19 mouse cellular contexts compared by ENCODE assay signal in genomic region chr12:21368376-21369086, GRCm38 (mm10). TPM values are rescaled to one million over a fixed set of nuclear protein-coding genes. Genes with fewer than 3 reads are reported as not detected.
DNase-seq lines count a peak whose midpoint lies in the region; ATAC-seq and TF ChIP-seq lines count a peak whose summit lies in the region.
"Had no signal": no experiment of that assay in that cellular context is flagged by ENCODE, and none has a peak within 500 bp of the region (broad histone marks: within the 10 kb centered on the region; RNA-seq: fewer than 3 reads in every experiment).

No protein-coding gene starts in this region.

- H3K4me1 ChIP-seq in midbrain, embryonic 11.5 days (ENCODE audit: control insufficient read depth, insufficient read depth, low read length): peaks cover 5% of the 10 kb centered on the region; the same call in 1 of the 2 replicates
- H3K4me1 ChIP-seq in midbrain, postnatal 0 days (ENCODE audit: insufficient read depth, low read length): no peaks in the 10 kb centered on the region
- H3K4me1 ChIP-seq: heart, embryonic 10.5 days had no signal

- no peak overlapping the region for H3K4me3 ChIP-seq in midbrain, embryonic 11.5 days (ENCODE audit: low read depth, low read length)
- no peak overlapping the region for H3K4me3 ChIP-seq in midbrain, postnatal 0 days (ENCODE audit: low read depth, low read length)
- no peak overlapping the region for H3K4me3 ChIP-seq in macrophage (ENCODE audit: inconsistent target)
- H3K4me3 ChIP-seq: heart, embryonic 10.5 days; lung, embryonic 15.5 days had no signal

- no peaks in the 10 kb centered on the region for H3K27me3 ChIP-seq in midbrain, embryonic 11.5 days (ENCODE audit: control insufficient read depth, insufficient read depth, low read length)
- no peaks in the 10 kb centered on the region for H3K27me3 ChIP-seq in midbrain, postnatal 0 days (ENCODE audit: insufficient read depth, low read length)
- H3K27me3 ChIP-seq: lung, embryonic 15.5 days; Patski had no signal

- no peak overlapping the region for H3K27ac ChIP-seq in midbrain, embryonic 11.5 days (ENCODE audit: low read depth, low read length)
- no peak overlapping the region for H3K27ac ChIP-seq in midbrain, postnatal 0 days (ENCODE audit: low read depth, low read length)
- peak overlapping the region; percentile 86 for H3K27ac ChIP-seq in macrophage
- H3K27ac ChIP-seq: heart, embryonic 10.5 days; hindbrain, postnatal 0 days; lung, embryonic 15.5 days had no signal

- H3K9ac ChIP-seq in midbrain, embryonic 11.5 days (ENCODE audit: low read length): no peak overlapping the region
- no peak overlapping the region for H3K9ac ChIP-seq in midbrain, postnatal 0 days (replicated peaks; ENCODE audit: low read length, poor library complexity, severe bottlenecking)
- H3K9ac ChIP-seq: forebrain, postnatal 0 days; lung, embryonic 15.5 days had no signal

- intact Hi-C loops in heart, postnatal 25 days (cut with DNase I): no loop called here

- H3K79me2 ChIP-seq in macrophage (ENCODE audit: inconsistent target): peaks cover 87% of the 10 kb centered on the region

- no peak for TF ChIP-seq CTCF in midbrain, postnatal 0 days (IDR thresholded peaks at IDR 0.05)

- no peak for ATAC-seq in midbrain, embryonic 11.5 days (ENCODE audit: low FRiP score)
- ATAC-seq in midbrain, postnatal 0 days (ENCODE audit: low FRiP score): no peak
- ATAC-seq: activated CD4-positive, CD25-positive, alpha-beta regulatory T cell, adult 4 months; forebrain, postnatal 0 days; hindbrain, postnatal 0 days; Patski had no signal

- DNase-seq in heart, adult 11 months: peak; percentile 91
- no peak for DNase-seq in heart, postnatal 25 days (ENCODE audit: low spot score)
- peak; percentile 51 for DNase-seq in midbrain, embryonic 11.5 days (ENCODE audit: low spot score, missing footprints)
- DNase-seq in midbrain, postnatal 0 days (ENCODE audit: low spot score): no peak
- DNase-seq in adrenal gland, postnatal 25 days: peak; percentile 25
- DNase-seq in spleen, postnatal 14 days (ENCODE audit: low spot score in 2 of 2): no peak
- DNase-seq: cerebellum, adult 8-10 months; forebrain, postnatal 0 days; kidney, adult 18-20 months; layer of hippocampus, postnatal 36 days; liver; midbrain, embryonic 14.5 days; thymus, adult 18-20 months had no signal

- 94% methylated on average over 9 of the region's 9 CpGs for WGBS in midbrain, embryonic 11.5 days
- 90% methylated on average over 9 of the region's 9 CpGs for WGBS in midbrain, postnatal 0 days
- 79% methylated on average over 9 of the region's 9 CpGs for WGBS in macrophage (ENCODE audit: missing documents)

- H3K9me3 ChIP-seq in midbrain, embryonic 11.5 days (ENCODE audit: control insufficient read depth, low read length): no peaks in the 10 kb centered on the region
- no peaks in the 10 kb centered on the region for H3K9me3 ChIP-seq in midbrain, postnatal 0 days (ENCODE audit: low read length)
- H3K9me3 ChIP-seq: heart, embryonic 10.5 days; lung, embryonic 15.5 days had no signal

- H3K36me3 ChIP-seq in midbrain, embryonic 11.5 days (ENCODE audit: control insufficient read depth, insufficient read depth, low read length): no peaks in the 10 kb centered on the region
- H3K36me3 ChIP-seq in midbrain, postnatal 0 days (ENCODE audit: insufficient read depth, low read length): no peaks in the 10 kb centered on the region
- no peaks in the 10 kb centered on the region for H3K36me3 ChIP-seq in macrophage (ENCODE audit: inconsistent target)
- H3K36me3 ChIP-seq: heart, embryonic 10.5 days; lung, embryonic 15.5 days had no signal

- H3K4me2 ChIP-seq in midbrain, embryonic 11.5 days: no peak overlapping the region
- H3K4me2 ChIP-seq in midbrain, postnatal 0 days (ENCODE audit: low read depth, low read length, poor library complexity, severe bottlenecking): no peak overlapping the region
- H3K4me2 ChIP-seq: lung, embryonic 15.5 days had no signal

RNA-seq across cellular contexts. Expression of gene Adam17, which starts 4.9 kb away (rescaled TPM):
- 10 to 100 TPM; 48.9 to 58.5 TPM for total RNA-seq in heart, postnatal 25 days (2021)
- polyA plus RNA-seq in midbrain, embryonic 11.5 days (2014; fragmentation: Nextera tagmentation; extraction: Ambion mirVana): 38.8 and 39.9 TPM in 2 replicates
- total RNA-seq in midbrain, postnatal 0 days (2014; rRNA removed): 17.0 and 23.7 TPM in 2 replicates
- polyA plus RNA-seq in midbrain, postnatal 0 days (2015; fragmentation: Nextera tagmentation; extraction: Ambion mirVana): 10.3 and 11.4 TPM in 2 replicates
- total RNA-seq in adrenal gland, postnatal 25 days (2021): 45.7 and 60.9 TPM in 2 replicates
- total RNA-seq in macrophage (2018; cell fraction: chromatin; rRNA removed): 100 to 1,000 TPM; 103 to 555 (median 216) TPM
- 100 to 1,000 TPM in 22 of 26 experiments, 10 to 100 TPM in 4; 86.1 to 147 (median 109) TPM for total RNA-seq in macrophage (2018; cell fraction: cytosol; rRNA removed)
- total RNA-seq in macrophage (2018; cell fraction: nucleus; rRNA removed): 100 to 1,000 TPM; 144 to 491 (median 256) TPM
- 84.3 to 118 TPM (median 89.4 TPM) in 3 replicates for polyA plus RNA-seq in macrophage (2018)

RNA-seq across cellular contexts. Expression of gene Ywhaq, which starts 48.9 kb away (rescaled TPM):
- total RNA-seq in heart, postnatal 25 days (2021): 10 to 100 TPM; 65.3 to 81.2 TPM
- 1,296 and 1,418 TPM in 2 replicates for polyA plus RNA-seq in midbrain, embryonic 11.5 days (2014; fragmentation: Nextera tagmentation; extraction: Ambion mirVana)
- 675 and 762 TPM in 2 replicates for total RNA-seq in midbrain, postnatal 0 days (2014; rRNA removed)
- polyA plus RNA-seq in midbrain, postnatal 0 days (2015; fragmentation: Nextera tagmentation; extraction: Ambion mirVana): 1,218 and 1,259 TPM in 2 replicates
- 261 and 294 TPM in 2 replicates for total RNA-seq in adrenal gland, postnatal 25 days (2021)
- total RNA-seq in macrophage (2018; cell fraction: chromatin; rRNA removed): 10 to 100 TPM; 19.9 to 55.3 (median 40.5) TPM
- 100 to 1,000 TPM; 102 to 146 (median 118) TPM for total RNA-seq in macrophage (2018; cell fraction: cytosol; rRNA removed)
- 10 to 100 TPM; 29.8 to 57.2 (median 41.9) TPM for total RNA-seq in macrophage (2018; cell fraction: nucleus; rRNA removed)
- 139 to 167 TPM (median 141 TPM) in 3 replicates for polyA plus RNA-seq in macrophage (2018)

RNA-seq across cellular contexts. Expression of gene Iah1, which starts 52.3 kb away (rescaled TPM):
- total RNA-seq in heart, postnatal 25 days (2021): 10 to 100 TPM; 12.6 to 15.7 TPM
- polyA plus RNA-seq in midbrain, embryonic 11.5 days (2014; fragmentation: Nextera tagmentation; extraction: Ambion mirVana): 49.5 and 50.8 TPM in 2 replicates
- total RNA-seq in midbrain, postnatal 0 days (2014; rRNA removed): 16.0 and 22.2 TPM in 2 replicates
- 19.8 and 24.1 TPM in 2 replicates for polyA plus RNA-seq in midbrain, postnatal 0 days (2015; fragmentation: Nextera tagmentation; extraction: Ambion mirVana)
- total RNA-seq in adrenal gland, postnatal 25 days (2021): 70.2 and 87.3 TPM in 2 replicates
- 10 to 100 TPM in 23 of 26 experiments, 1 to 10 TPM in 3; 6.0 to 24.6 (median 15.6) TPM for total RNA-seq in macrophage (2018; cell fraction: chromatin; rRNA removed)
- total RNA-seq in macrophage (2018; cell fraction: cytosol; rRNA removed): 10 to 100 TPM; 32.6 to 44.2 (median 39.0) TPM
- total RNA-seq in macrophage (2018; cell fraction: nucleus; rRNA removed): 10 to 100 TPM in 25 of 26 experiments, 1 to 10 TPM in 1; 9.8 to 39.1 (median 19.7) TPM
- 30.1 to 45.1 TPM (median 38.8 TPM) in 3 replicates for polyA plus RNA-seq in macrophage (2018)

Comparison
In these comparisons a context has a peak if more than half of its experiments do, and no peak if none do; other contexts are left out.
1. DNase-seq: peak in heart, adult 11 months (single experiment), midbrain, embryonic 11.5 days (single experiment) and adrenal gland, postnatal 25 days (single experiment); none in heart, postnatal 25 days (single experiment), midbrain, postnatal 0 days (single experiment) and spleen, postnatal 14 days (0 of 2).